Mouse (Mus musculus): ENCODE data around the gene Ncln.

GRCm38 (mm10) chr10:81466066-81466465 lies 30.1 kb downstream of the Ncln start:
- no peak for TF ChIP-seq CTCF (IDR thresholded peaks at IDR 0.05; ENCODE audit: insufficient read depth, low read length)
- TF ChIP-seq POLR2A (IDR thresholded peaks at IDR 0.05; ENCODE audit: borderline replicate concordance, extremely low read depth, low read depth, low read length) = no peak

All from lung, adult 2 months (tissue).